Mouse (Mus musculus) retina, adult 2 months (tissue): ENCODE data around the gene Dip2c.

Experiments used
- DNase-seq: peaks from one replicate; pipeline ENCODE4 v3.0.0-alpha.2; 2012; ENCODE audit warnings: low read depth, low spot score

Gene Dip2c

DNA sequence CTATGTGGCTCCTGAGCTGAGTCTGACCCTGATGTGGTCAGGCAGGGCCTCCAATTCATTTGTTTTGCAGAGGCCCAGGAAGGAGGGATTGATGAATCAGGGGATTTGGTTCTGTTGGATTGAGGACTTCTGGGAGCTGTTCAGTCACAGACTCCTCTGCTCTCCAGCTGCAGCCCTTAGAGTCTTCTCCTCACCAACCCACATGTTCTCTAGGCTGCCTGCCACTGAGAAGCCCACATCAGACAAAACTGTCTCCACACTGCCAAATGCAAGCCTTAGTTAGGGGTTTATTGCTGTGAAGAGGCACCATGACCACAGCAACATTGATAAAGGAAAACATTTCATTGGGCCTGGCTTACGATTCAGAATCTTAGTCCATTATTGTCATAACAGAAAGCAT, 387.3 kb downstream of the Dip2c start:
- DNase-seq: no peak

DNA sequence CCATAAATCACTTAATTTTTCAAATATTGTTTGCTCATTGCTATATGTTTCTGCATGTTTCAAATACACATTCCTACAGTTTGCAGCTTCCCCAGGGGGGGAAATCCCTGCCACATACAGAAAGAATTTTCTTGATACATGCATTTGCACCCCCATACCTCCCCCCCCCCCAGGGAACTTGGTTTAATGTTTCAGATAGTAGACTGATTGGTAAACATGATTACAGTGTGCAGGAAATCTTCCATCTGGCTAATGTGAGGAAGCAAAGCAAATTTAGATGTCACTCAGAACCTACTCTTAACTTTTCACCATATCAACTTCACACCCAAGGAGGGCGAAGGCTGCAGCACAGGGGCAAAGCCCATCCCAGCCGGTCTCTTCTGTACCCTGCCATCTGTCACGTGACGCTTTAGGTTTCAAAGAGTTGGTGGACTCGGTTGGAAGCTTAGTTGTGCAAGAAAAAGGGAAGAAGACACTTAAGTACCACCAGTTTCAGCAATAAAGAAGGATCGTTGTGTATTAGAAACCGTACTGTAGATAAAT, 391.7 kb downstream of the Dip2c start:
- no peak for DNase-seq

DNA sequence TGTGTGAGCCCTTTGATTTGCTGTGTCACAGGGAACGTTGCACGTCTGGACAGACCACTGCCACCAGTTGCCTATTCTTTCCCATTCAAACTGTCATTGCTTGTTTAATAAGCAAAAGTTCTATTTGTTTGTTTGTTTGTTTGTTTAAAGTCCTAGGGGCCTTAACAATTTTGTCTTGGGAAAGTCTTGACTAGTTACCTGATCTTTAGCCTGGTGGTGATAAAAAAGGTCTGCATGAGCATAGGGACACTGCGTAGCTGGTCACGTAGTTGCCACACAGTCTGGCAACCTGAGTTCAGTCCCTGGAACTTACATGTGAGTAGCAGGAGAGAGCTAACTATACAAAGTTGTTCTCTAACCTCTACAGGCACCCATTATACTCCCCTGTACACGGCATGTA, 392.9 kb downstream of the Dip2c start:
- DNase-seq: no peak

DNA sequence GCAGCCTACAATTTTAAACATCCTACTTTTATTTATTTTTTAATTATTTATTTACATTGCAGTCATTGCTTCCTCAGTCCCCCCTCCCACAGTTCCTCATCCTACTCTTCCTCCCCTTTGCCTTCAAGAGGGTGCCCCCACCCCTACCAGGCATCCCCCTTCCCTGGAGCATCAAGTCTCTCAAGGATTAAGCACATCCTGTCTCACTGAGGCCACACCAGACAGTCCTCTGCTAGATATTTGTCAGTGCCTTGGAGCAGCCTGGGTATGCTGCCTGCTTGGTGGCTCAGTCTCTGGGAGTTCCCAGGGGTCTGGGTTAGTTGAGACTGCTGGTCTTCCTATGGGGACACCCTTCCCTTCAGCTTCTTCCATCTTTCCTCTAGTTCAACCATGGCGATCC, 397.8 kb downstream of the Dip2c start:
- no peak for DNase-seq

DNA sequence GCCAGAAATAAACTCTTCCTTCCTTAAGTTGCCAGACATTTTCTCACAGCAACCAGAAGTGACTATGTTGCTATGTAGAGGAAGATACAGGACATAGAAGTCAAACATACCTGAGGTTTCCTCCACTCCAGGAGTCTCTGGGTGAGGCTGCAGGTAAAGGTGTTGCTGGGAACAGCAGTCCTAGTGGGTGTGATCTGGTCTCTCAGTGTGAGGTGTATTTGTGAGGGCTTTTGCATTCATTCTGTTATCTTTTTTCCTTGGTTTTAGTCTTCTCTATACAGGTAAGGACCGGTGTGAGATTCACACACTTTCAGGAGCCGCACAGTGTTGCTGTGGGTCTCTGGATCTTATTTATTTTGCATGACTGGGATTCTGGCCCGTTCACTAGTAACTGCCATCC, 405.2 kb downstream of the Dip2c start:
- no peak for DNase-seq

GRCm38 (mm10) chr13:9683280-9683679, 407.0 kb downstream of the Dip2c start:
- no peak for DNase-seq

DNA sequence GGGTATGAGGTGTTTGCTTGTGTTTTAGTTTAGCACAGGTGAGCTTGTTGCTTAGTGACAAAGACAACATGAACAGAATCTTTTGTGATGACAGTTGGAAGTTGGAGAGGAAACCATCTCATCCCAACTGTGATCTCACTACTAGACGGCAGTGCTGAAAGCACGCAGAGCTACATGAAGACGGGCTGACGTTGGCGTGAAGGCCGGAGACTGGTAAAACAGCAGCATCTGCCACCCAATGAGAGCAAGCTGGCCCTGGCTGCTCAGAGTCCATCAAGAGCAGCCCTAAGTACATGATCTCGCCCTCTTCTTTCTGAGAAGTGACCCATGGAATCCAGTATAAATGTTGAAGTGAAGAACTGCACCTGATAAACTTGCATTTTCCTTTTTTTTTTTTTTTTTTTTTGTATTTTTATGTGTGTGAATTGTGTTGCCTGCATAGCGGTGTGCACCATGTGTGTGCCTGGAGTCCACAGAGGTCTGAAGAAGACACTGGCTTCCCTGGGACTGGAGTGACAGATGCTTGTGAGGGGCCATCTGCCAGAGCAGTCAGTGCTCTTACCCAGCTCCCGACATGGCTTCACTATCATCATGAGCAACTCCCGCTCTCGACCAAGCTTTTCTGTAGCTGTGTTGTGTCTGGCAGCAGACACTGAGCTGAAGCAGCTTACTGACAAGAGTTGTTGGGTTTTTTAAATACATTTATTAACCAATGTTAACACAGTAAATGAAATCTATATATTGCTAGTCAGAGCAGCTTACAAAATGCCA, 408.0 kb downstream of the Dip2c start:
- no peak for DNase-seq

- no peak for DNase-seq
Observed at GRCm38 (mm10) chr13:9686261-9686660, 409.9 kb downstream of the Dip2c start.

DNA sequence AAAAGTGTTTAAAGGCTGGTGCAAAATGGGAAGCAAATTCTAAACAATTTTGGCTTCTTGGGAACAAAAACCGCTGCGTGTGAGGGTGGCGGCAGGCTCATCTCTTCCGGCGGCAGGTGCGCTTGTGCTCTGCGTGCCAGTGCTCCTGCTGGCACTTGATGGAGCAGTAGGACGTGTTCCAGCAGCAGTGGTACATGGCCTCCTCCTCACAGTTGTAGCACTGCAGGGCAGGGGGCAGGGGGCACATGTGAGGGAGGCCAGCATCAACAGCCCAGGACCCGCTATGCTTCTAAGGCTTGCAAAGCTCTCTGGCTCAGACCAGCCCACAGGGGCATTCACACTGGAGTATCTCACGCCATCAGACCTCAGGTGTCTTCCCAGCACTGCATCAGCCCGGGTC, 410.4 kb downstream of the Dip2c start:
- no peak for DNase-seq

GRCm38 (mm10) chr13:9689366-9689765, 413.0 kb downstream of the Dip2c start:
- DNase-seq: no peak

DNA sequence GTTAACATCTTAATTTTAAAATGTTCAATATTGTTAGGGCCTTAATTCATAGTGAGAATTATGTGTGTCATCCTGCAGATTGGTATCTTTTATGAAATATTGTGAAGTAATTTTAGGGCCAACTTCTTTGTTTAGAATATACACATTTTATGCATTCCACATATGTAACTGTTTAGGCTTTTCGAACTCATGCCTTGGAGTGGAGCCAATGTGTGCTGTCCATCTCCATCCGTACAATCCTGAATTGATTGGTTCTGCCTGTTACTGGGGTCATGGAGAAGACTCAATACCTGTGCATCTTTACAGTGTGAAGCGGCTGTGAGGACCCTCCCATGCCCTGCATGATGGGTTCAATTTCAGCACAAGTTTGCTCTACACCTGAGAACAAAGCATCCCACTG, 416.5 kb downstream of the Dip2c start:
- no peak for DNase-seq

GRCm38 (mm10) chr13:9694651-9695050, 418.3 kb downstream of the Dip2c start:
- no peak for DNase-seq

- DNase-seq: no peak
Observed at GRCm38 (mm10) chr13:9695403-9695802, 419.1 kb downstream of the Dip2c start.

DNA sequence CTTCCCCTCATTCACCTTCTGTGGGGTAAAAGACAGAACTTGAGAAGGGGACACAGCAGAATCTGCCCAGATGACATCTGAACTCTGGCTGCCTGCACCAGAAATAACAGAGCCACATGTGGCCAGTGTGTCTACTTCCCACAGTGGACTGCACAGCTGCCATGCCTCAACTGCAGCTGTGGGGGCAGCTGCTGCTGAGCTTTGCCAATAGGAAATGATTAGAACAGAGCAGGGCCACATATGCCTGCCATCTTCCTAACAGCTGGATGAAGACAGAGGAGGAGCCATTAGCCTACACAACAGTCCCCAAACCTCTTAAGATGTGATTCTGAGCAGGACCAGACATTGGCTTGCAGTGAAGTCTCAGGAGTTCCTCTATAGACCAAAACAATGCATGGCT, 419.5 kb downstream of the Dip2c start:
- no peak for DNase-seq

GRCm38 (mm10) chr13:9697340-9697739, 421.0 kb downstream of the Dip2c start:
- no peak for DNase-seq

- DNase-seq: no peak
Observed at GRCm38 (mm10) chr13:9702615-9703235, 426.4 kb downstream of the Dip2c start.

GRCm38 (mm10) chr13:9706720-9707119, 430.4 kb downstream of the Dip2c start:
- DNase-seq: no peak

- DNase-seq: no peak
Observed at GRCm38 (mm10) chr13:9708433-9709240, 432.3 kb downstream of the Dip2c start.

GRCm38 (mm10) chr13:9712409-9712808, 436.1 kb downstream of the Dip2c start:
- no peak for DNase-seq

GRCm38 (mm10) chr13:9712971-9713370, 436.6 kb downstream of the Dip2c start:
- DNase-seq: no peak

GRCm38 (mm10) chr13:9713462-9714134, 437.3 kb downstream of the Dip2c start:
- DNase-seq: no peak

- no peak for DNase-seq
Observed at GRCm38 (mm10) chr13:9715224-9715623, 438.9 kb downstream of the Dip2c start.
